Mouse (Mus musculus) hindbrain, embryonic 13.5 days (tissue): ENCODE data around the gene Creg2. TPM values are rescaled to one million over a fixed set of nuclear protein-coding genes. Genes with fewer than 3 reads are reported as not detected.

Experiments
- polyA plus RNA-seq: library from polyadenylated mRNA; unstranded; fragments of >200 nt; fragmentation: Nextera tagmentation; extraction: Ambion mirVana; gene quantifications from 2 replicates; pipeline ENCODE4 v1.2.1, GENCODE M21; 2015

The Creg2 gene
- polyA plus RNA-seq, 1 experiment from 2014 or later: 4.8 TPM

Other genes with a start within 250 kb of the Creg2 start
- 8.2 and 8.5 TPM in 2 replicates for gene Tbc1d8, start 172.7 kb downstream of the Creg2 start, polyA plus RNA-seq
- gene Cnot11, start 116.5 kb downstream of the Creg2 start, polyA plus RNA-seq: 13.8 and 15.7 TPM in 2 replicates
- 27.7 and 28.5 TPM in 2 replicates for gene Rnf149, start 74.1 kb downstream of the Creg2 start, polyA plus RNA-seq
- gene Rfx8, start 69.5 kb upstream of the Creg2 start, polyA plus RNA-seq: 0.26 and 0.49 TPM in 2 replicates
- gene Gm3646, start 153.9 kb upstream of the Creg2 start, polyA plus RNA-seq: not detected in 2 replicates
- gene Map4k4, start 249.4 kb upstream of the Creg2 start, polyA plus RNA-seq: 47.3 and 52.6 TPM in 2 replicates